Comparison of ENCODE assay signal across 26 mouse cellular contexts in genomic region chr9:97699020-97699419, GRCm38 (mm10).
"Had no signal": no experiment of that assay in that cellular context is flagged by ENCODE, and none has a peak within 500 bp of the region (broad histone marks: within the 10 kb centered on the region; RNA-seq: fewer than 3 reads in every experiment).

No protein-coding gene starts in this region.

- ATAC-seq: hindbrain, postnatal 0 days; intestine, embryonic 16.5 days had no signal

- H3K9me3 ChIP-seq: heart, embryonic 13.5 days; heart, embryonic 15.5 days; hindbrain, embryonic 13.5 days; hindbrain, embryonic 15.5 days; kidney, embryonic 15.5 days; limb, embryonic 13.5 days; limb, embryonic 15.5 days had no signal

- H3K4me1 ChIP-seq: heart, embryonic 15.5 days; kidney, embryonic 15.5 days; limb, embryonic 13.5 days; limb, embryonic 15.5 days had no signal

- H3K27ac ChIP-seq: heart, adult 2 months; heart, embryonic 13.5 days; heart, embryonic 15.5 days; hindbrain, embryonic 13.5 days; hindbrain, embryonic 15.5 days; hindbrain, postnatal 0 days; kidney, embryonic 15.5 days; kidney, postnatal 0 days; limb, embryonic 13.5 days; limb, embryonic 15.5 days; liver, embryonic 14.5 days had no signal

- H3K9ac ChIP-seq: heart, embryonic 13.5 days; heart, embryonic 15.5 days; hindbrain, embryonic 13.5 days; hindbrain, embryonic 15.5 days; kidney, embryonic 15.5 days; limb, embryonic 13.5 days; limb, embryonic 15.5 days; liver, embryonic 14.5 days had no signal

- H3K4me3 ChIP-seq: heart, adult 2 months; heart, embryonic 13.5 days; heart, embryonic 15.5 days; hindbrain, embryonic 13.5 days; hindbrain, embryonic 15.5 days; kidney, embryonic 15.5 days; limb, embryonic 13.5 days; limb, embryonic 15.5 days had no signal

- DNase-seq: gastrocnemius, postnatal 14 days; gastrocnemius, postnatal 36 days; heart, adult 2 months; heart, postnatal 14 days; heart, postnatal 36 days; kidney, adult 11 months; kidney, adult 2 months; kidney, adult 9 months; kidney, postnatal 14 days; kidney, postnatal 36 days; layer of hippocampus, postnatal 36 days; left cerebral cortex, postnatal 4 days; lung, adult 18-20 months had no signal

- H3K36me3 ChIP-seq: heart, embryonic 13.5 days; heart, embryonic 15.5 days; hindbrain, embryonic 13.5 days; hindbrain, embryonic 15.5 days; kidney, embryonic 15.5 days; limb, embryonic 13.5 days; limb, embryonic 15.5 days had no signal

- H3K27me3 ChIP-seq: hindbrain, embryonic 13.5 days; hindbrain, embryonic 15.5 days; kidney, embryonic 15.5 days; limb, embryonic 15.5 days had no signal

- H3K4me2 ChIP-seq: heart, embryonic 11.5 days; heart, embryonic 13.5 days; heart, embryonic 15.5 days; hindbrain, embryonic 13.5 days; hindbrain, embryonic 15.5 days; kidney, embryonic 15.5 days; limb, embryonic 13.5 days; limb, embryonic 15.5 days; liver, embryonic 11.5 days had no signal
